Mouse (Mus musculus) layer of hippocampus, adult 9-11 months (tissue): Measurements from ENCODE around the gene Ubl3.

Source experiments
- DNase-seq: peaks from one replicate; pipeline ENCODE4 v3.0.0; 2022

The Ubl3 gene

GRCm38 (mm10) chr5:148559261-148559958, 6.8 kb upstream of the Ubl3 start:
- DNase-seq: no peak

DNA sequence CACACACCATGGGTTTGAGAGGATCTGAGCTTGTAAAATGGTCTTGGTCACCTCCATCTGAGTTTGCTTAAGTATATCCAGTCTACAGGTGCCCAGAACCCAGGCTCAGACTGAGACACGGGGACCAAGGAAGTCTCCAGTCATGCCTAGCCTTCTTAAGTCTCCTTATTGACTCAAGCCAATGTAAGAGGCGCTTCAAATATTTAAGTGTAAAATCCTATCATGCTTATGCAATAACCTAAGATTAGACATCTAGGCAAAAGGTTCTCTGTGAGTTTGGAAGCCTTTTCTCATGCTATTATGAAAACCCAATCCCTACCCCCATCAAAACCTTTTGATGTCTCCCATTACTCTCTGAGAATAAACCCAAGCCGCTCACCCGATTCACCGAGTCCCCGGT, 5.9 kb upstream of the Ubl3 start:
- no peak for DNase-seq

- no peak for DNase-seq
These were observed 3.9 kb upstream of the Ubl3 start for GRCm38 (mm10) chr5:148556509-148556908.

DNA sequence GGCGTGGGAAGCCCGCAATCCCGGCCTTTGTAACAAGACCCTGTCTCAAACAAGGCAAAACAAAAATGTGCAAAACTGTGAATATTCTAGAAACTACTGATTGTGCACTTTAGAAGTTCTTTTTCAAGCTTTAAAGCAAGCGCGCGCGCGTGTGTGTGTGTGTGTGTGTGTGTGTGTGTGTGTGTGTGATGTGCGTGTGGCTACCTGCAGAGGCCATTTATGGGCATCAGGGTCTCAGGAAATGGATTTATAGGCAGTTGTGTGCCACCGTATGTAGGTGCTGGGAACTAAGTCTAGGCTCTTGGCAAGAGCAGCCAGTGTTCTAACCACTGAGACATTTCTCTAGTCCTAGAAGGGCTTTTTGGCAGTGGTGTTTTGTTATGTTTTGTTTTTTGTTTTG, 2.6 kb upstream of the Ubl3 start:
- no peak for DNase-seq

- DNase-seq: no peak
These were observed 2.1 kb upstream of the Ubl3 start for GRCm38 (mm10) chr5:148554701-148555100.

DNA sequence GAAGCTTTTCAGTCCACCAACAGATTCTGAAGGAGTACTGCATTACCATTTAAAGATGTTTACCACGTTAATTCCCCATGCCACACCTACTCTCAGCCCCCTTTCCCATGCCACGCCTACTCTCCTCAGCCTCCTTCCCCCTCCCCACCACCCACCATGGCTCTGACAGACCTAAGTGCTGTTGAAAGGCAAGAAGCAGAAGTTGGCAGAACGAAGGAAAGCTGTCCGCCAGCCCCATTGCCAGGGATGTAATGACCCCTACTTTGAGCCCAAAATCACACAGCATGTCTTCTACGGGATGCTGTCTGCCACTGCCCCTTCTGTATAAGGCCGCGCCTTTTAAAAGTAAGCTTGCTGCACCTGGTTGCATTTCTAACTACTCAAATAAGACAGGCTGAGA, 1.7 kb upstream of the Ubl3 start:
- no peak for DNase-seq

DNA sequence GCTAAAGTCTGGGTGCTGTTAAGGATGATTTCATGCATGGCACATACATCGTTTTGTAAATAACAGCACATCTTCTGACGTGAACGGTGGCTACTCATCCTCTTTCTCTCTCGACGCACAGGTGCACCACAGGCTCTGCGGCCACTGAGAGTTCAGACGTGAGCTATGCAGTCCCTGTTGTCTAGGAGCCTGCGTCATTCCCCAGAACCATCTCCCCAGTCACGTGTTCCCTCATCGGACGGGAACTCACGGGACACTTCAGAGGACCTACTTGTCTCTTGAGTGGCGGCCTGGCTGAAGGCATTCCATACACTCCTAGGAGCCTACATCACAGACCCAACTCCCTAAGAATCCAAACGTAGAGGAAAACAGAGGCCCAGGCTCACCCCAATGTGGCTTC, 1.1 kb upstream of the Ubl3 start:
- no peak for DNase-seq

DNA sequence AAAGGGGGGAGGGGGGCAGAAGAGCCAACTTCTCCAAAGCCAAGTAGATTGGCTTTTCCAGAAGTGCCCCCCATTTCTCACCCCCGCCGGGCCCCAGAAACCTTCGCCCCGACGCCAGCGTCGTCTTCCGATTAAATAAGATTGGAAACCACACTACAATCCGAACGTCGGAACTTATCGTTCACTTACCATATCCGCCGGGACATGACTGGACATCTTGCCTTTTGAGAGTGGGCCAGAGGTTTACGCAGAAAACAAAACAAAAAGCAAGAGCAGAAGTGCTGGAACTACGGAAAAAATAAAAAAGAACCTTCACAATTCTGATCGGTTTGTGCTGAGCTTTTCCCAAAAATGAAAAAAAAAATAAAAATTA, 839 bp downstream of the Ubl3 start:
- no peak for DNase-seq

GRCm38 (mm10) chr5:148550821-148551763, 1.5 kb downstream of the Ubl3 start:
- DNase-seq: no peak

DNA sequence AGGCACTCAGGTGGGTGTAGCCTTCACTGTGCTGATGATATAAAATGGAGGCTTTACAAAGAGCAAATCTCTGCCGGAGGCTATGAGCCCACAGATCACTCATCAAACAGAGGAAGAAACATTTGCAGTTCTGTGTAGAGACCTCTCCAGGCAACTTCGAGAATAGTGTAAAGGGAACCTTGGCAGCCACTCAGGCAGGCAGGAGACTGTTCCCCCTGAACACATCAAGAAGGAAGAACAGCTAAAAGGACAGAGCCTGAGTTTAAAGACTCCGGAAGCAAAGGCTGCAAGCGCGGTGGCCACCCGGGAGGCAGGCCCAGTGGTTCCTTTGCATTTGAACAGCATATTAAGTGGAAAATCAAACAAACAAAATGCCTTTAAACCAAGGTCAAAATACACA, 2.2 kb downstream of the Ubl3 start:
- DNase-seq: peak; percentile 58

- no peak for DNase-seq
These were observed 3.3 kb downstream of the Ubl3 start for GRCm38 (mm10) chr5:148549307-148549706.

DNA sequence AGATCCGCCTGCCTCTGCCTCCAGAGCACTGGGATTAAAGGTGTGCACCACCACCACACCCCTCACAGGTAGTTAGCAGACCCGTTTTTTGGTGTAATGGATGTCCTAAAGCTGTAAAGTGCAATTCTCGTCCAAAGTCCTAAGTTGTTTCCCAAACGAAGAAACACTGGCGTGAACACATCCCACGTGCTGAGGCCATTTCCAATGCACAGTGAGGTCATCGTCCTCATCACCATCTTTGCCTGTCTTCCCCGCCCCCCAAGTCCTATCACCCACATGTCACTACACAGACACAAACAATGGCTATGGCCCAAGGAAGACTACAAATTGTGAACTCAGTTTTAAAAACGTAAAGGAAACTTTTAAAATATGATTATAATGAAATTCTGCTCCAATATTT, 4.0 kb downstream of the Ubl3 start:
- DNase-seq: no peak

DNA sequence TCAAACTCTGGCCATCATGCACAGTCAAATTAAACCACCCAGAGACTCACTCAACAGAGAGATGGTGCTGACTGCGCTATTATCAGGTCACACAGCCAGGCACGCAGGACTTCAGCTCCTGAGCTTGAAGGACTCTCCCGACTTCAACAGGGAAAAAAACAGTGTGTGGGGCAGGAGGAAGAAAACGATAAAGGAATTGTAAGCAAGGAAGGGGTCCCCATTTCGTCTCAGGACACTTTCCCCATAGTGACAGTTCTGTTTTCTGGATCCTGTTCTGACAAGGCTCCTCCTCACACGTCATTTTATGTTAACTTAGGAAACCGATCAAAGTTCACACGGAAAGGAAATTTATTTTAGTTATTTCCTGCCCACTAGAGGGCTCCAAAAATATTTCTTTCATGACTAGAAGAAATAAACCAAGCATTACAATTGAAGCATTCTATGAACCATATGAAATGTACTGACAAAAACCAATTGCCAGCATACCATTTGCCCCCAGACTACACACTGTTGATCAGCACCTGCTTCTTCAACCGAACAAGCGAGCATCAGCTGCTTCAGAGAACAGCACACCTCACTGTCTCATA, 4.6 kb downstream of the Ubl3 start:
- DNase-seq: no peak

GRCm38 (mm10) chr5:148546970-148547369, 5.6 kb downstream of the Ubl3 start:
- no peak for DNase-seq

DNA sequence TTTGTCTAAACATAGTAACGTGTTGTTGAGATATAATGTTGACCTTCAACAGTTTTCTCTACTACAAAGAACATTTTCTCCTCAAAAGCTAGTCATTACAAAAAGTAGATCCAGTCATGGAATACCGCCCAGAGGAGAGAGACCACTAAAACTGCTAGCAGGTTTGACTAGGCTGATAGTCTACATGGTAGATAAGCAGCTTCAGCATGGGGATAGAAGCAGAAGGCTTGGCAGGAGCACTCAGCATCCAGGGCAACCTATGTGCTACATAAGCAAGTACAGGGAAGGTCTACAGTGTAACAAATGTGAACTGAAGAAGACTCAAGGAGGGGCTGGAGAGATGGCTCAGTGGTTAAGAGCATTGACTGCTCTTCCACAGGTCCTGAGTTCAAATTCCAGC, 7.9 kb downstream of the Ubl3 start:
- no peak for DNase-seq

DNA sequence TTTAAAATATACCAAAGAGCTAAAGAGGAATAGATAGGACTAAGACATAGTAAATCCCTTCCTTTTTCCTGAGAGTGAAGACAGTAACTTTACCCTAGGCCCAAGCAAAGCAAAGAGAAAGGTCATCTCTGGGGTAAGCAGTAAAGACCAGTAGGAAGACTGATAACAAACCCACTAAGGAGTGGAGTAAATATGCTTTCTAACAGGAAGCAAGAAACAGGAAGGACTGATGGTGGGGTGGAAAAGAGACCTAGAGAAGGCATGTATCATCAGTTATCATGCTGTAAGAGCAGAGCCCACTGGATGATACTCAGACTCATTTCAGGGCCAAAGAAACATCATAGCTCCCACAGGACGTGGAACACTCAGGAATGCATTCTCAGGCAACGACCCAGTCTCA, 10.4 kb downstream of the Ubl3 start:
- DNase-seq: no peak

GRCm38 (mm10) chr5:148535669-148536430, 16.7 kb downstream of the Ubl3 start:
- DNase-seq: no peak

GRCm38 (mm10) chr5:148534644-148535043, 17.9 kb downstream of the Ubl3 start:
- no peak for DNase-seq

DNA sequence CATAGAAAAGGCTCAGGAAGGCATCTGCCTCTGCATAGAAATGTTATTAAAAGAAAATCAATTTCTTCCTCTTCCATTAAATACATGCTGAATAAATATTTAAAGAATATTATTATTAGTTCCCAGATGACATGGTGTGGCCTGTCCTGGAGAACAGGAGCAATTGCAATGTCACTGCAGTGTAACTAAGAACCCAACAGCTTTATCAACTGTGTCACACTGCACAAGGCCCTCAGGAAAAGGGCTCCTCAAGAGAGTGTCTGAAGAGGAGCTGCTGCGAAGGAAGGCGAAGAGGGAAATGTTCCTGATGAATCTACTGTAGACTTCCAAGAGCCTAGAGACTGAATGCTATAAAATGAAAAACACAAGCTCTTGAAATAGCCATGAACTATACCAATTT, 18.7 kb downstream of the Ubl3 start:
- no peak for DNase-seq

- DNase-seq: no peak
These were observed 20.4 kb downstream of the Ubl3 start for GRCm38 (mm10) chr5:148532201-148532600.

DNA sequence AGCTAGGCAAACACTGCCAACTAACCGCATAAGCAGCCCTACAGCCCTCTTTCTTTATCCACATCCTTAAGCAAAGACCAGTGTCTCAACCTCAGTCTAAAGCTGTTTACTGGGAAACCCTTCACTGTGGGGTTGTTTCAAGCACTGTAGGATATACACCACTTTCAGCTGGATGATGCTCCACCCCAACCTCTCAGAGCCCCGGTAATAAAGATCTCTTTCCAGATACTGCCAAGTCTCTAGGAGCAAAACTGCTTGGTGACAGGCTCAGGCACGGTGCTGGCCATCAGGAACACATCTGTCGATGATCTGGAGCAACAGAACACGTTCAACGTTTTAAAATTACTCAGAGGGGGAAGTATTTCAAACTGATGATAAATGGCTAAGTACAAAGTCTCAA, 25.0 kb downstream of the Ubl3 start:
- DNase-seq: no peak

GRCm38 (mm10) chr5:148526631-148527030, 26.0 kb downstream of the Ubl3 start:
- DNase-seq: no peak
